Mouse (Mus musculus): ENCODE data around the gene Cx3cr1. TPM values are rescaled to one million over a fixed set of nuclear protein-coding genes. Genes with fewer than 3 reads are reported as not detected.
A peak's percentile ranks its signal among the peaks of the same experiment; 100 is the strongest.

Cx3cr1 gene
- polyA plus RNA-seq, 1 experiment = 7.5 TPM

DNA sequence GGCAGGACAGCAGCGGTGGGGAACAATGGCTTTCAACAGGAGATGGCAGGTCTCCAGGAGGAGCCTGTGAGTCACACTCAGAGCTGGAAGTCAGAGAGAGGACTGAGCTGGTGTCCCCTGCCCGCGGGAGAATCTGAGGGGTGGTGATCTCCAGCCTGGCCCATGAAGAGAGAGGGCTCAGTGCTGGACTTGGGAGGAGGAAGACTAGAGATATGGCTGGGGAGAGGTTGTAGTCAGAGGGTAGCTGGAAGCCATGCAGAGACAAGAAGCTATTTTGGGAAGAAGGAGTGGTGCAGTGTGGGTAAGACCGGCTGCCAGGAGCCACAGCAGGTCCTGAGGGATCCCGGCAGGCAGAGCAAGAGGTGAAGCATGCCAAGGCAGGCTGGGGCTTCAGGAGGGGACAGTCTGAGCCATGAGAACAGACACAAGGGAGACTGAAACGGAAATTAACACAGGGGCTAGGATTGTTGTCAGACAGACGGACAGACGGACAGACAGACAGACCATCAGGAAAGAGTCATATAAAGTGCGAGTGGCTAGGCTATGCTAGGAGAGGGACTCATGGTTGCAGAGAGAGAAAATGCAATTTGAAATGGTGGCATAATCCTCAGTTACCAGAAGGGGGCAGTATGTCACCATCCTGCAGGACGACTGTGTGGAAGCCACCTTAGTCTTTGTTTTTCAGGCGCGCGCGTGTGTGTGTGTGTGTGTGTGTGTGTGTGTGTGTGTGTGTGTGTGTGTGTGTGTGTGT, 42.1 kb downstream of the Cx3cr1 start:
- no peak overlapping the region for H3K4me3 ChIP-seq (ENCODE audit: control insufficient read depth, insufficient read depth, low read length)
- TF ChIP-seq POLR2A (IDR thresholded peaks at IDR 0.05; ENCODE audit: control insufficient read depth, extremely low read depth, insufficient read depth, low read length, poor library complexity) = no peak
- no peak for TF ChIP-seq CTCF (IDR thresholded peaks at IDR 0.05; ENCODE audit: borderline replicate concordance, control insufficient read depth, extremely low read depth, insufficient read depth, low read length, poor library complexity)
- DNase-seq = peak; percentile 58
- WGBS = 17% methylated on average over 14 of the region's 14 CpGs
- H3K27ac ChIP-seq (ENCODE audit: control insufficient read depth, insufficient read depth, low read length) = no peak overlapping the region
- H3K36me3 ChIP-seq (ENCODE audit: control insufficient read depth, insufficient read depth, low read length) = no peaks in the 10 kb centered on the region
- no peaks in the 10 kb centered on the region; the same call in 1 of the 2 replicates for H3K27me3 ChIP-seq (ENCODE audit: control insufficient read depth, insufficient read depth, low read length)
- peaks cover 24% of the 10 kb centered on the region for H3K4me1 ChIP-seq (replicated peaks; ENCODE audit: control insufficient read depth, insufficient read depth, low read length)

DNA sequence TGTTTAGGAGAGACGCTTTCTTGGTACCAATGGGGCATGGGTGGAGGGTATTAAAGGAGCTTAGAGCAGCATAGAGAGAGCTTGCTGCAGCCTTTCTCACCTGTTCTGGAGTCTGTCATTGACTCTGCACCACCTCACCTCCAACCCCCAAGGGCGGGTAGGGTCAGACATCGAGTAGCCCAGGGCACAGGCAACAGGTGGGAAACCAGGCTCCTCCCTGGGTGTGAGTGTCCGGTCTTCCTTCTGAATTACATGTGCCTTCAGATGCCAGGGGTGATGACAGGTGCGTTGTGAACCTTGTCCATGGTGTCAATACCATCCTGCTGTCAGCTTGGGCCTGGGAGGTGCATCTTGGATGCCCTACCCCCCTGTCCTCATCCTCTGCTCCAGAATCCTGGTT, 45.1 kb downstream of the Cx3cr1 start:
- Histone ChIP-seq H3K36me3 (ENCODE audit: control insufficient read depth, insufficient read depth, low read length) (no peaks in the 10 kb centered on the region), H3K27ac (ENCODE audit: control insufficient read depth, insufficient read depth, low read length) (no peak overlapping the region), H3K4me1 (replicated peaks; ENCODE audit: control insufficient read depth, insufficient read depth, low read length) (peaks cover 15% of the 10 kb centered on the region; the same call in 1 of the 2 replicates), H3K27me3 (ENCODE audit: control insufficient read depth, insufficient read depth, low read length) (no peaks in the 10 kb centered on the region; the same call in 1 of the 2 replicates), H3K4me3 (ENCODE audit: control insufficient read depth, insufficient read depth, low read length) (no peak overlapping the region)
- WGBS = 79% methylated on average over 5 of the region's 5 CpGs
- DNase-seq = no peak
- TF ChIP-seq CTCF (IDR thresholded peaks at IDR 0.05; ENCODE audit: borderline replicate concordance, control insufficient read depth, extremely low read depth, insufficient read depth, low read length, poor library complexity) (no peak), POLR2A (IDR thresholded peaks at IDR 0.05; ENCODE audit: control insufficient read depth, extremely low read depth, insufficient read depth, low read length, poor library complexity) (no peak)

DNA sequence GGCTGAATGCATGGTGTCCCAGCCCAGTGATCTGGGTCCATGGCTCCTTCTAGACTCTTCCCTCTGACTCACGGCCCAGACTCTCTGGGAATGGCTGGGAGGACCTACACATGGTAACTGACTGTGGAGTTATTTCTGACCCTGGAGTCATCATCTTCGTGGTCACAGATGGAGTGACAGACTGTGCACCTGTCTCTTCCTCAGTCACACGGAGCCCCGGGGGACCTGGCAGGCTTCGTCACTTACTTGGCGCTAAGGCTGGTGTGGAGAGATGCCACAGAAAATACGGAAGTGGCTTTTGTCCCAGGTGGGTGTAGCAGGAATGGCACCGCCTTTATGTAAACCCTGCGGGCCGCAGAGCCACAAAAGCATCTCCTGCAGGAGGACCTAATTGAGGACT, 45.5 kb downstream of the Cx3cr1 start:
- Histone ChIP-seq H3K36me3 (ENCODE audit: control insufficient read depth, insufficient read depth, low read length) (no peaks in the 10 kb centered on the region), H3K27ac (ENCODE audit: control insufficient read depth, insufficient read depth, low read length) (no peak overlapping the region), H3K4me3 (ENCODE audit: control insufficient read depth, insufficient read depth, low read length) (no peak overlapping the region), H3K4me1 (replicated peaks; ENCODE audit: control insufficient read depth, insufficient read depth, low read length) (peaks cover 15% of the 10 kb centered on the region; the same call in 1 of the 2 replicates), H3K27me3 (ENCODE audit: control insufficient read depth, insufficient read depth, low read length) (no peaks in the 10 kb centered on the region)
- TF ChIP-seq CTCF (IDR thresholded peaks at IDR 0.05; ENCODE audit: borderline replicate concordance, control insufficient read depth, extremely low read depth, insufficient read depth, low read length, poor library complexity) (no peak), POLR2A (IDR thresholded peaks at IDR 0.05; ENCODE audit: control insufficient read depth, extremely low read depth, insufficient read depth, low read length, poor library complexity) (no peak)
- WGBS = 26% methylated on average over 10 of the region's 10 CpGs
- no peak for DNase-seq

DNA sequence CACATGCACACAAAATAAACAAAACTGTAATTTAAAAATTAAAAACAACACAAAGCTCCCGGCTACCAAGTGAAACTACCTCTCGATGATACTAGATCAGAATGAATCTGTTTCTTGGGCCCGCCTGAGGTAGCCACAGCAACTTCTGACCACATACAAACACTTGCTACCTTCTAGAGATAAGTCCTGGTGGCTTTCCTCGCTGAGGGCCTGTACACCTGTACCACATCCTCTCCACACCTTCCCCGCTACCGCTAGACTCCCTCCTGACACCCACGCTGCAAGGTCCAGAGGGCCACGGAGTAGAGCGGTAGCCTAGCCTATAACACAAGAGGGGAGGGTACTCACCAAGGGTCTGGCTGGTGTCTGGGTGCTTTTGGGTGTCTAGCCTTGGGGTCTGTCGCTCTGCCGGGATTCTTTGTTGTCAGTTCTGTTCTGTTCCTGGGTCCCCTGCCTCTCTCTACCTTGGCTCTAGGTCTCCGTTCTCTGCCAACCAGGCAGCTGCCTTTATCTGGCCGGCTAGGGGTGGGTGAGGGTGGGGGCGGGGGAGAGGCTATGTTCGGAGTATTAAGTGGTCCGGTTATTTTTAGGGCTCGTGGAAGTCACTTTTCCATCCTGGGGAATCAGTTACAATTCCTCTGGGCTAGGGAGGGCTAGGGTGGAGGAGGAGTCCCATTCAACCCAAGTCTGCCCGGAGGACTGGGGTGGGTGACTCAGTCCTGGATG, 46.4 kb downstream of the Cx3cr1 start, which contains the start of gene Xirp1:
Xirp1 (minus strand) TSS at position 513 of the 726 bp plus-strand sequence.
- no peak within 1 kb of the TSS for H3K4me3 ChIP-seq (ENCODE audit: control insufficient read depth, insufficient read depth, low read length)
- WGBS = 90% methylated on average over 18 of the region's 18 CpGs
- no peak within 1 kb of the TSS for H3K27ac ChIP-seq (ENCODE audit: control insufficient read depth, insufficient read depth, low read length)
- H3K27me3 ChIP-seq (ENCODE audit: control insufficient read depth, insufficient read depth, low read length) = no peaks in the 10 kb centered on the region
- DNase-seq = no peak
- TF ChIP-seq POLR2A (IDR thresholded peaks at IDR 0.05; ENCODE audit: control insufficient read depth, extremely low read depth, insufficient read depth, low read length, poor library complexity) (no peak), CTCF (IDR thresholded peaks at IDR 0.05; ENCODE audit: borderline replicate concordance, control insufficient read depth, extremely low read depth, insufficient read depth, low read length, poor library complexity) (no peak)
- H3K4me1 ChIP-seq (replicated peaks; ENCODE audit: control insufficient read depth, insufficient read depth, low read length) = peaks cover 12% of the 10 kb centered on the region; the same call in 1 of the 2 replicates
- H3K36me3 ChIP-seq (ENCODE audit: control insufficient read depth, insufficient read depth, low read length) = no peaks in the 10 kb centered on the region

DNA sequence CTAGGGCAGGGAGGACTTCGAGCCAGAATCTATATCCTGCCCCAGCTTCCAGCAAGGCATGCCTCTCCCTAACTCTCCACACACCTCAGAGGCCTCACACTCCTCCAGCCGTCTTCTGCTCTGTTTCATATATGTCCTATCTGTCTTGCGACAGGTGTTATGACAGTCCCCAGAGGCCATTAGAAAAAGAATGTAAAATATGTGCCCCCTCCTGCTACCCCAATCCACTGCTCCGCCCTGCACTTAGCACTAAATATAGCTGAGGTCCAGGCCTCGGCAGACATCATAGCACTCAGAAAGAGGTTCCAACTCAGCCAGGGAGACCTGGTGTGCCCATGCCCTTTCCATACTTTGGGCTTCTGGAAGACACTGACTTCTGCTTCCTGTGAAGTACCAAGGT, 48.5 kb downstream of the Cx3cr1 start:
- Histone ChIP-seq H3K4me1 (replicated peaks; ENCODE audit: control insufficient read depth, insufficient read depth, low read length) (peaks cover 17% of the 10 kb centered on the region), H3K36me3 (ENCODE audit: control insufficient read depth, insufficient read depth, low read length) (no peaks in the 10 kb centered on the region), H3K27ac (ENCODE audit: control insufficient read depth, insufficient read depth, low read length) (no peak overlapping the region), H3K27me3 (ENCODE audit: control insufficient read depth, insufficient read depth, low read length) (no peaks in the 10 kb centered on the region), H3K4me3 (ENCODE audit: control insufficient read depth, insufficient read depth, low read length) (no peak overlapping the region)
- TF ChIP-seq CTCF (IDR thresholded peaks at IDR 0.05; ENCODE audit: borderline replicate concordance, control insufficient read depth, extremely low read depth, insufficient read depth, low read length, poor library complexity) = no peak
- TF ChIP-seq POLR2A (IDR thresholded peaks at IDR 0.05; ENCODE audit: control insufficient read depth, extremely low read depth, insufficient read depth, low read length, poor library complexity) = no peak
- no peak for DNase-seq
- WGBS = 88% methylated on average over 5 of the region's 5 CpGs

DNA sequence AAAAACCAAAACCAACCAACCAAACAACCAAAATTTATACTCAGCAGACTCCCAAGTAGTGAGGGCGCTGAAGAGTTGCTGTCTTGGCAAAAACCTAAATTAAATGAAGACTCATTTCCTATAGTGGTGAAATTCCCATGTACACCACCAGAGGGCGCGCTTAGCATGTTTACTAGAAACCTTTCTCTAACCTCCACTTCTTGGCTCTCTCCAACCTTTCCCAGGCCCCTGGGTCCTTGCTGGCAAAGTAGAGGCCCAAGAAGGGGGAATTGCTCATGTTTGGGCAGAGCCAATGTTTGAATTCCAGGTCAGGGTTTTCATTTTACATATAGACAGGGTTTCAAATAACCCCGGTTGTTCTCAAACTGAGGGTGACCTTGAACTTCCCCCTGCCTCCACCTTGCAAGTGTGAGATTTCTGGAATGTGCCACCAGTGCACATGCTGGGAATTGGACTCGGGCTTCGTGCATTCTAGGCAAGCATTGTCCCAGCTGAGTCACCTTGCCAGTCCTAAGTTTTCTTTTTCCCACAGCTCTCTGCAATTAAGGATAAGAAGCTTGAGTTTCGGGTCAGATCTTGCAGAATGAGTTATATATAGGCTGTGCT, 49.3 kb downstream of the Cx3cr1 start:
- Histone ChIP-seq H3K4me1 (replicated peaks; ENCODE audit: control insufficient read depth, insufficient read depth, low read length) (peaks cover 17% of the 10 kb centered on the region), H3K36me3 (ENCODE audit: control insufficient read depth, insufficient read depth, low read length) (no peaks in the 10 kb centered on the region), H3K4me3 (ENCODE audit: control insufficient read depth, insufficient read depth, low read length) (no peak overlapping the region), H3K27ac (ENCODE audit: control insufficient read depth, insufficient read depth, low read length) (no peak overlapping the region), H3K27me3 (ENCODE audit: control insufficient read depth, insufficient read depth, low read length) (no peaks in the 10 kb centered on the region)
- 47% methylated on average over 7 of the region's 7 CpGs for WGBS
- DNase-seq = peak; percentile 75
- TF ChIP-seq CTCF (IDR thresholded peaks at IDR 0.05; ENCODE audit: borderline replicate concordance, control insufficient read depth, extremely low read depth, insufficient read depth, low read length, poor library complexity) (no peak), POLR2A (IDR thresholded peaks at IDR 0.05; ENCODE audit: control insufficient read depth, extremely low read depth, insufficient read depth, low read length, poor library complexity) (no peak)
